In the genomic region with DNA sequence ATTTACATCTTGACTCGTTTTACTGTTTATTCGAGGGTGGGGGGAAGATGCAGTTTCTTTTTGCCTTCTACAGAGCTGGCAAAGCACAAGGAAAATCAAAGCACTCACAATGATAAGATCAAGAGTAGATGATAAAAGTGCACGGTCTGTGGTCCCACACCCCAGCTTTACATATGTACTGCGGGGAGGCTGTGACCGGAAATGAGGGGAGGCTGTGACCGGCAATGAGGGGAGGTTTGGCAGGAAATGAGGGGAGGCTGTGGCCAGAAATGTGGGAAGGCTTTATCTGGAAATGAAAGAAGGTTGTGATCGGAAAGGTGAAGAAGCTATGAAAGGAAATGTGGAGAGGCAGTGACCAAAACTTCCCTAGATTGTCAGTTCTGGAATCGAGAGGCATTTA, we compare ENCODE assay signal across 18 mouse cellular contexts.
"Had no signal": no experiment of that assay in that cellular context is flagged by ENCODE, and none has a peak within 500 bp of the region (broad histone marks: within the 10 kb centered on the region; RNA-seq: fewer than 3 reads in every experiment).

No protein-coding gene starts in this region.

- DNase-seq: kidney, adult 9 months; kidney, postnatal 25 days; layer of hippocampus, adult 9-11 months; liver; lung, adult 18-20 months; lung, postnatal 10 days; midbrain, embryonic 14.5 days; thymus, adult 18-20 months; thymus, postnatal 36 days had no signal

- H3K27ac ChIP-seq: layer of hippocampus, adult 2 months; limb, embryonic 10.5 days; limb, embryonic 13.5 days; liver, embryonic 12.5 days; liver, embryonic 15.5 days; lung, embryonic 15.5 days; macrophage; neural tube, embryonic 13.5 days had no signal

- H3K4me1 ChIP-seq: limb, embryonic 10.5 days; liver, embryonic 12.5 days; liver, embryonic 15.5 days; lung, embryonic 15.5 days; neural tube, embryonic 13.5 days had no signal

- H3K9me3 ChIP-seq: limb, embryonic 10.5 days; limb, embryonic 13.5 days; liver, embryonic 12.5 days; liver, embryonic 15.5 days; lung, embryonic 15.5 days; megakaryocyte, embryonic 14.5 days; neural tube, embryonic 13.5 days had no signal

- H3K4me3 ChIP-seq: layer of hippocampus, adult 2 months; limb, embryonic 10.5 days; limb, embryonic 13.5 days; liver, embryonic 12.5 days; liver, embryonic 15.5 days; lung, embryonic 15.5 days; megakaryocyte, embryonic 14.5 days; neural tube, embryonic 13.5 days had no signal

- H3K27me3 ChIP-seq: limb, embryonic 13.5 days; liver, embryonic 12.5 days; liver, embryonic 15.5 days; lung, embryonic 15.5 days; megakaryocyte, embryonic 14.5 days; neural tube, embryonic 13.5 days had no signal

- H3K36me3 ChIP-seq: limb, embryonic 10.5 days; limb, embryonic 13.5 days; liver, embryonic 12.5 days; liver, embryonic 15.5 days; lung, embryonic 15.5 days; neural tube, embryonic 13.5 days had no signal

- ATAC-seq: liver, embryonic 12.5 days had no signal
